Mouse (Mus musculus): Measurements from ENCODE around the gene Rusc2. TPM values are rescaled to one million over a fixed set of nuclear protein-coding genes. Genes with fewer than 3 reads are reported as not detected.
A peak's percentile ranks its signal among the peaks of the same experiment; 100 is the strongest.

The Rusc2 gene
- total and polyA plus RNA-seq, 3 experiments: 2.4 to 7.3 TPM; not detected in 1

GRCm38 (mm10) chr4:43394345-43394891 lies 12.6 kb downstream of the Rusc2 start:
- TF ChIP-seq TAL1 (IDR thresholded peaks at IDR 0.05; ENCODE audit: low read length) (no peak), MXI1 (IDR thresholded peaks at IDR 0.05; ENCODE audit: low read depth, low read length) (no peak), TCF12 (IDR thresholded peaks at IDR 0.05; ENCODE audit: low read depth, low read length) (no peak), ZMIZ1 (IDR thresholded peaks at IDR 0.05; ENCODE audit: low read depth, low read length) (no peak), HCFC1 (IDR thresholded peaks at IDR 0.05; ENCODE audit: low read depth, low read length) (no peak), ELF1 (IDR thresholded peaks at IDR 0.05; ENCODE audit: low read depth, low read length) (no peak), ZNF384 (IDR thresholded peaks at IDR 0.05; ENCODE audit: low read depth, low read length) (no peak), GATA1 (IDR thresholded peaks at IDR 0.05; ENCODE audit: low read depth, low read length) (no peak)
- Histone ChIP-seq H3K27ac (ENCODE audit: control insufficient read depth, low read depth, low read length) (no peak overlapping the region), H3K27me3 (ENCODE audit: control insufficient read depth in 1 of 2, insufficient read depth in 2 of 2, low read length in 2 of 2) (no peaks in the 10 kb centered on the region), H3K79me2 (ENCODE audit: control insufficient read depth, insufficient read depth, low read length, poor library complexity) (no peaks in the 10 kb centered on the region), H3K4me3 (ENCODE audit: control insufficient read depth in 1 of 2, insufficient read depth in 1 of 2, low read depth in 2 of 2, low read length in 2 of 2) (no peak overlapping the region), H3K9me3 (replicated peaks; ENCODE audit: insufficient read depth, low read length) (no peaks in the 10 kb centered on the region), H3K9ac (ENCODE audit: control insufficient read depth, low read depth, low read length, poor library complexity, severe bottlenecking) (no peak overlapping the region), H3K4me1 (ENCODE audit: control insufficient read depth in 1 of 2, insufficient read depth in 2 of 2, low read length in 2 of 2) (peaks cover 2 to 7% of the 10 kb centered on the region in 2 experiments; a peak in 1 of 4 replicates), H3K36me3 (ENCODE audit: control insufficient read depth in 1 of 2, insufficient read depth in 2 of 2, low read length in 2 of 2) (no peaks in the 10 kb centered on the region; a peak in 1 of 4 replicates)
- DNase-seq (ENCODE audit: low read depth, low spot score): no peak

- H3K9ac ChIP-seq (ENCODE audit: control insufficient read depth, low read depth, low read length, poor library complexity, severe bottlenecking): no peak overlapping the region
- TF ChIP-seq TAL1 (IDR thresholded peaks at IDR 0.05; ENCODE audit: low read length): peak; percentile 25; the same call in 1 of the 2 replicates
- peak; percentile 44 for TF ChIP-seq GATA1 (IDR thresholded peaks at IDR 0.05; ENCODE audit: low read depth, low read length)
- no peak for TF ChIP-seq BHLHE40 (IDR thresholded peaks at IDR 0.05; ENCODE audit: borderline replicate concordance, low read depth, low read length)
- TF ChIP-seq EP300 (IDR thresholded peaks at IDR 0.05; ENCODE audit: low read depth in 1 of 2, low read length in 2 of 2): peak; percentile 63 to 66; a peak in 3 of 4 replicates
- no peak for TF ChIP-seq ELF1 (IDR thresholded peaks at IDR 0.05; ENCODE audit: low read depth, low read length)
- TF ChIP-seq RCOR1 (IDR thresholded peaks at IDR 0.05; ENCODE audit: low read depth, low read length): peak; percentile 41; the same call in 1 of the 2 replicates
- TF ChIP-seq ZC3H11A (IDR thresholded peaks at IDR 0.05; ENCODE audit: low read depth, low read length): no peak
- peak; percentile 26; the same call in 1 of the 2 replicates for TF ChIP-seq TCF12 (IDR thresholded peaks at IDR 0.05; ENCODE audit: low read depth, low read length)
- no peak for TF ChIP-seq MXI1 (IDR thresholded peaks at IDR 0.05; ENCODE audit: low read depth, low read length)
- no peak for TF ChIP-seq UBTF (IDR thresholded peaks at IDR 0.05; ENCODE audit: borderline replicate concordance, insufficient read depth, low read depth, low read length)
- TF ChIP-seq KAT2A (conservative IDR thresholded peaks at IDR 0.05; ENCODE audit: low read depth, low read length): no peak
- H3K9me3 ChIP-seq (replicated peaks; ENCODE audit: insufficient read depth, low read length): no peaks in the 10 kb centered on the region
- H3K36me3 ChIP-seq (ENCODE audit: control insufficient read depth in 1 of 2, insufficient read depth in 2 of 2, low read length in 2 of 2): no peaks in the 10 kb centered on the region; a peak in 1 of 4 replicates
- H3K27me3 ChIP-seq (ENCODE audit: control insufficient read depth in 1 of 2, insufficient read depth in 2 of 2, low read length in 2 of 2): no peaks in the 10 kb centered on the region
- peaks cover 2 to 7% of the 10 kb centered on the region in 2 experiments; a peak in 1 of 4 replicates for H3K4me1 ChIP-seq (ENCODE audit: control insufficient read depth in 1 of 2, insufficient read depth in 2 of 2, low read length in 2 of 2)
- no peak overlapping the region for H3K27ac ChIP-seq (ENCODE audit: control insufficient read depth, low read depth, low read length)
- H3K79me2 ChIP-seq (ENCODE audit: control insufficient read depth, insufficient read depth, low read length, poor library complexity): no peaks in the 10 kb centered on the region
- DNase-seq (ENCODE audit: low read depth, low spot score): peak; percentile 24
- no peak overlapping the region for H3K4me3 ChIP-seq (ENCODE audit: control insufficient read depth in 1 of 2, insufficient read depth in 1 of 2, low read depth in 2 of 2, low read length in 2 of 2)
These were observed 13.4 kb downstream of the Rusc2 start for GRCm38 (mm10) chr4:43395147-43395546.

Data from MEL (cell line).